Mouse (Mus musculus) cerebellum, postnatal 14 days (tissue): ENCODE results near the gene Ccdc124.
A peak's percentile ranks its signal among the peaks of the same experiment; 100 is the strongest.
"Not testable (repeated sequence)": the region's sequence is repeated elsewhere in the genome, so short reads cannot be mapped to it uniquely, and the experiment has no call there.

Experiments
- DNase-seq, 2 experiments: peaks; one replicate each; pipeline ENCODE4 v3.0.0; 2021; ENCODE audit warnings: mixed read lengths in 2 of 2

Ccdc124 gene

DNA sequence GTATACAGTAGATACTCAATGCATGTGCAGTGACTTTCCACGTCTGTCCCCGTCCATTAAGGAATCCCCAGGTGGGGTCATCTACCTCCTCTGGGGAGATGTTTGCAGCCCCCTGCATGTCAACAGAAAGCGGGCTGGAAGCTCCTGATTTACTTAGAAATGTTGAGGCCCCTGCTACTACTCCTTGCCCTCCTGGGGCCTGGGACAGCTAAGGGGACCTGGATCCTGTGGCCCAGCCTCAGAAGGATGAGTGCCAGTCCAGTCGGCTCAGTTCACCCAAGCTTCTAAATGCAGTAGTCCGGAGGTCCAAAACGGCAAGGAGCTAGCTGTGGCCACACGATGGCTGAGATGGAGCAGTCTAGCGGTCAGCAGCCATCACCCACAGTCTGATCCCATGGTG lies 29.8 kb downstream of the Ccdc124 start:
- DNase-seq: no peak

DNA sequence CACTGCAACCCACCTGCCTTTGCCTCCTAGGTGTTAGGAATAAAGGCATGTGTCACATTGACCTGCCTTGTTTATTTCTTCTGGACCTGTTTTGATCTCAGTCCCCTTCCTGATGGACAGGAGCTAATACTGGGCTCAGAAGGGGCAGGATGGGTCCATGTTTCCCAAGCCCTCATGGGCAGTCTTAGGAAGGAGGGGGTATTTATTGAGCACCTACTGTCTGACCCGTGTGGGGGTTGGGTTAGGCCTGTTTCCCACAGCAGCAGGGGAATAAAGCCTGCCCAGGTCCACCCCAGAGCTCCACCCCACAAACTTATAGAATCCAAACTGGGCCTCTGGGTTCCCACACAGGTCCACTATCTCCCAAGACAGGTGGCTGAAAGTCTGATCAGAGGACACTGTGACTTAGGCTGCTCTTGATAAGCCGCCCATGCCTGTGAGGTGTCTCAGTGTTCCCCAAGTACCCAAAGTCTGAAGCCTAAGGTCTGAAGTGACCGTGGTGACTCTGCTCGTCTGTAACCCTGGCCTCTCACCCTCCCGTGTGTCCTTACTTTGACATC lies 30.4 kb downstream of the Ccdc124 start:
- no peak for DNase-seq

DNA sequence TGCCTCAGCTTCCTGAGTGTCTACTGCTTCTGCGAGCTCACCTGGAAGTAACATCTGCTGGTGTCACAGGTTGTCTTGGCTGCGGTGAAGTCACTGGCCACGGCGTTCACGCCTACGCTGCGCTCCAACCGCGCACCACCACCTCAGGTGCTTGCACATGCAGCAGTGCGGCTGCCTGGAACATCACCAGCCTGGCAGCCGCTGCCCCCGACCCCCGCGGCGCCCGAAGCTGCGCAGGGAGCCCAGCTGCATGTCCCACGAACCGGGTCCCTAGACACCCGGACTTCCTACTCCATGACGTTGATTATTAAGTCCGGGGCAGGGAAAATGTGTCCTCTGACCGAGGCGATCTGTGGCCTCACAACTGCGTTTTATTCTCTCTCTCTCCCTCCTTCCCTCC lies 31.3 kb downstream of the Ccdc124 start:
- DNase-seq: no peak

DNA sequence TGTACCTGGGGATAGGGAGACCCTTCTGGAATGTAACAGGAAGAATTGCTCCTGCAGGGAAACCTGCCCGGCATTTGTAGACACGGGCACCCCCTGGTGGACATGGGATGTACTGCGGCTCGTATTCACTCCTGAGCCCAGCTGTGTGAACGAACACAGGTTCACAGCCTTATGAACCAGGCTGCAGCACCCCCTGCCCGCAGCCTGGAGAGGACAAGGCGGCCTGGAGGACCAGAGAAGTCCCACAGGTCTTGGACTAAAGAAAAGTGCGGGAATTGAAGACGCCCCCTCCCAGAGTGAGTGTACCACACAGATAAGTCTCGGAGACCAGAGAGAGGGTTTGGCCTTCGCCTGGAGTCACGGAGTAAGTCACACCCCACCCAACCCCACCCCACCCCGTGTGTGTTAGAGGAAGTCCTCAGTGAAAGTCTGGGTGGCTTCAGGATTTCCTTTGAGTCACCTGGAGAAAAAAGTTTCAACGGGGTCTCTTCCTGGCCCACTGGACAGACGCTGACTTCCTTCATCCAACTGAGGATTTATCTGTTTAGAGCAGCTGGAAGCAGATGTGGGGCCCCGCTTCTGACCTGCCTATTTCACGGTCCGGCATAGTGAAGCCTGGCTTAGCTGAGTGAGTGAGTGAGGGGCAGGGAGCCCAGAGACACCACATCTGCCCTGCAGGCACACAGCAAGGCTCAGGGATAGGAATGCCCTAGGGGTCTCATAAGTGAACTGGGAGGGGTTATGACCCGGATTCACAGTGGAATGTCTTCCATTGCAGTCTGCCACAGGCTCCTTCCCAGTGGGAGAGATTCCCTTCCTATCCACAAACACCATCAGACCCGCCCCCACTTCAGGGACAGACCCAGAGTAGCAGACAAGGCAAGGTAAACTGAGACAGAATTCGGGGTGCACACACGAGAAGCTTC lies 32.3 kb downstream of the Ccdc124 start:
- peak; percentile 95 to 97 for DNase-seq

DNA sequence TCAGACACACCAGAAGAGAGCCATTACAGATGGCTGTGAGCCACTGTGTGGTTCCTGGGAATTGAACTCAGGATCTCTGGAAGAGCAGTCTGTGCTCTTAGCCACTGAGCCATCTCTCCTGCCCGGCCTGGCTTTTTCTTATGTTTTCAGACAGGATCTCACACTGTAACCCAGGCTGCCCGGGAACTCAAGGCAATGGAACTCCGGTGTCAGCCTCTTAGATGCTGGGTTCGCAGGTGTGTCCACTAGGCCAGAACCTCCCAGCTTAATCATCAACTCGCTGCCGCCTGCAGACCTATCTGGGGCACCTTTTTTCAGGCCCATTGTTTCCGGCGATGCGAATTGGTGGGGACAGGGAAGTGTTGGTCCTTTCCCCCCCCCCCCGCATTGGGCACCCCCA lies 33.1 kb downstream of the Ccdc124 start:
- peak in 1 of 2 experiments; percentile 27 for DNase-seq

DNA sequence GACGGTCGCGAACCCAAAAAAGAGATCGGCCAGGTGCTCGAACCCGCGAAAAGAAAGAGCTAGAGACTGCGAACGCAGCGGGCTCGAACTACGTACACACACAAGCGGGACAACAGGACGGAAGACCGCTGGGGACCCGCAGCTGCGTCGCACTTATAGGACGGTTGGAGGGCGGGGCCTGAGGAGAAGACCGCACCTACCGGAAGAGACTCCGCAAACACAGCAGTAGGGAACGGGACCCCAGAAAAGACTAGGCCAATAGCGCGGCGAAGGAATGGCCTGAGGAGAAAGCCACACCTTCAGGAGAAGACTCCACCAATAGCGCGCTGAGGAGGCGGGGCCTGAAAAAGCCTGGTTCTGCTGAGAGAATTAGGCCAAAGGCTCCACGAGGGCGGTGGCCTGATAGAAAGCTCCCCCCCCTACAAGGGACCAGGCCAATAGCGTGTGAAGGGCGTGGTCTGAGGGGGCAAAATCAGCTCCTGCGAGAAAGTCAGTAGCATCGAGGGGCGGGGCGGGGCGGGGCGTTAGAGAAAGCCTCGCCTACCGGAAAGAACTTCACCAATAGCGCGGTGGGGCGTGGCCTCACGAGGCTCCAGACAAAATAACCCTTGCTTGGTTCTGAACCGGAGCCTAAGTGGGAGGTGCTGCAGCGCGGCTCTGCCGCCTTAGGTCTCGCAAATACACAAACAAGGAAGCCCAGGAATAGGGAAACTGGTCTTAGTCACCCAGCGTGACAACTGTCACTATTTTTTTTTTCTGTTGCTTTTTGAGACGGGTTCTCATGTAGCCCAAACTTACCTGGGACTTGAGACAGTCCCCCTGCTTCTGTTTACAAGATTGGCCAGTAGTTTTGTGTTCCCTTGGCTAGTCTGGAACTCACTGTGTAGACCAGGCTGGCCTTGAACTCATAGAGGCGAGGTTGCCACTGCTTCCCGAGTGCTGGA lies 34.1 kb downstream of the Ccdc124 start, which contains the start of gene Arrdc2:
Gene Arrdc2, minus strand, starts transcription at position 313 of the 944 bp plus-strand sequence.
- peak; percentile 98 for DNase-seq

DNA sequence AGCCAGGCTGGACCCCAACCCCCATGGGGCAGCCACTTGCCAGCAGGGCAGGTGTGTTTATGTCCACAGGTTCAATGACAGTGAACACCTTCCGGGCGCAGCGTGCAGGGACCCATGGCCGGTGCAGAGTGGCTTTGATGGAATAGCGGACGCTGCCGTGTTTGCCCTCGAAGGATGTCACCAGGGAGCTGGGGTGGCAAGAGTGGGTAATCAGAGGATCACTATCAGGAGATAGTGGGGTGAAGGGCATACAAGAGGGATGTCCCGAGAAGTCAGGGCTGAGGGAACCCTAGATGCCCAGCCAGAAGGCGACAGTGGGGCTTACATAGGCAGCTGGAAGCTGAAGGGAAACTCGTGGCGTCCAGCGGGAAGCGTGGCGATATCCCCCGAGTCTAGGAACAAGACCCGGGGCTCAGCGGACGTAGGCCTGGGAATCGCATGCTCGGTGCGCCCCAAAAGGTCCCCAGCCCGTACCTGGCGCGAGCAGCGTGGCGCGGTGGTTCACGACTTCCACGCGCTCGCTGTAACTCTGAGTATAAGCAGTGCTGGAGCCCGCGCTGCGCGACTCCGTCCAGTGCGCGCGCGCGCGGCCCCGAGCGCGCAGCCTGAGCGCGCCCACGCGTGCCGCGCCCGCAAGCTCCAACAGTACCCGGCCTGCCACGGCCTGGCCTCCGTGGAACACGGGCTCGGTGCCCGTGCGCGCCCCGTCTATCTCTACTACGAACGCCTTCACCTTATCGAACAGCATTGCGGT lies 34.9 kb downstream of the Ccdc124 start:
- peak; percentile 42 to 50 for DNase-seq

DNA sequence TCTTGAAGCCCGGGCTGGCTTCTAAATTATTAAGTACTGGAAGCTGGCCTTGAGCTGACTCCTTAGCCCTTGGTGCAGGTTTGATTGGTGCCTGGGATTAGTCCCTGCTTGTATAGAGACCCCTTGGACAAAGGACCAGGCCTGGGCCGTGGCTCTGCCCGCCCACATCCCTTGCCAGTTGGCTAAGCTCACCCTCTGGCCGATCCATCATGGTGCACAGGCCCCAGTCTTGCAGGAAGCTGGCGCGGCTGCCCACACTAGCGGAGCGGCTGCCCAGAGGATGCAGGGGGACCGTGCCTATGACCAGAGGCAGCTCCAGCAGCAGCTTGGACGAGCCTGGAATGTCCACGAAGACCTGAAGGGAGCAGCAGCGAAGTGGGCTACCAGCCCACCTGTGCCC lies 37.1 kb downstream of the Ccdc124 start:
- DNase-seq: peak; percentile 37 to 45

DNA sequence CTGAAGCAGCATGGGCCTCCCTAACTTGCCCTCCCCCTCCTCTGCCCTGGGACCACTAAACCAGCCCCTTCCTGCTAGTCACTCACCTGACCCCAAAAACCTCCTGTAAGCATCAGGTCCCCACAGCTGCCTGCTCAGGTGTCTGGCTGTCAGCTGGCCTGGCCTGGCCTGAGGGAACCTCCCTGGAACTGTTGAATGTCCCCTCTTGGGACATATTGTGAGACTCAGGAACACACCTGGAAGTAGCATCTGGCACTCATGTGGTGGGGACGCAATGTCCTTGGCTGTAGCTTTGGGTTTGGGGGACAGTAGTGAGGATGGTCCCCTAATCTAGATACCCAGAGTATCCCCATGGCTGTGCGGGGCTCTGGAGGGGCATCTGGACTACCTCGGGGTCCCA lies 39.7 kb downstream of the Ccdc124 start:
- DNase-seq: no peak

DNA sequence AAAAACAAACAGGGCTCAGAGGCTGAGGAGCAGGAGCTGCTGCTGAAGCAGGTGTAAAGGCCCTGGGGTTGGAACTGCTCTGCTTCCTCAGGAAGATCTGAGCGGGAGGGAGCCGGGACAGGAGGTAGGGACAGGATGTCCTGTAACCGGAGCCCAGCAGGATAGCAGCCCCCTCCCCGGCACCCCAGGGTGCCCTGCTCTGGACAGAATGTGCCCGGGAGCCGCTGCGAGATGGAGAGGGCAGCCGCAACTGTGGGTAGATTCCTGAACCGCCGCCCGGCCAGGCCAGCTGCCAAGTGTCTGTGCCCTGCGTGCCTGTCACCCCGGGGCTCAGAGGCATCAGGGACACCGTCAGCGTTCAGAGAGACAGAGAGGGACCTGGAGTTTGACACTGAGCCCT lies 40.2 kb downstream of the Ccdc124 start:
- peak; percentile 53 to 70 for DNase-seq

DNA sequence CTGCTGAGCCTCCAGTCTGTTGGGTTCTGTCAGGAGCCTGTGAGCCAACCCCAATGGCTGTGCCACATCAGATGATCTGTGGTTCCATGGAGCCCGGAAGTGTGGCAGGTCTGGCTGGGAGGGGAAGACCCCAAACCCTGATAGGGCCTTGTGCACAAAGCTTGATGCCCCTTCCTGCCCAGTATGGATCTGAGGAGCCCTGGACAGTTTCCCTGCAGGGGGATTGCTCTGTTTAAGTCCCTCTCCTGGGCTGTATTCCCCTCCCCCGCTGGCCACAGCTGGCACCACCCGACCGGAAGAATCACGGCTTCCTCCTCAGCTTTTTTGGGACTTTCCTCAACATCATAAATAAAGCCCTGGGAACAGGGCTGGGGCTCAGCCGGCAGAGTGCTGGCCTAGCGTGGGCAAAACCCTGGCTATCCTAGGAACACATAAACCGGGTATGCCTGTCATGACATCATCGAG lies 40.7 kb downstream of the Ccdc124 start:
- DNase-seq: no peak

DNA sequence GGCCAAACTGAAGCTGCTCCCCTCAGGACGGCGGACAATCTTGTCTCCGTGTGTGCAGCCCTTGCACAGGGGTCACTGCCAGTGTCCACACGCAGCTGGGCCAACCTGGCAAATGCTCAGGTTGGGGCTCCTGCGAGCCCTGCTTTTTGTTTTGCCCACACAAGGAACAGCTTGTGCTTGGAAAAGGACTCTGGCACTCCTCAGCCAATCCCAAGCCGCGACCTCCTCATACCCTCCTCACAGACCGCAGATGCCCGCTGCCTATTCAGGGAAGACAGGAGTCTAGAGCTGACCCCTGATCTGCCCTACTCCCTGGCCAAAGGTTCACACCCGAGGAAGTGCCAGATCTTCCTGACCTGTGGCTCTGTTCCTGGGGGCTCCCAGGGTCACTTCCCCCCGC lies 41.4 kb downstream of the Ccdc124 start:
- DNase-seq: no peak

DNA sequence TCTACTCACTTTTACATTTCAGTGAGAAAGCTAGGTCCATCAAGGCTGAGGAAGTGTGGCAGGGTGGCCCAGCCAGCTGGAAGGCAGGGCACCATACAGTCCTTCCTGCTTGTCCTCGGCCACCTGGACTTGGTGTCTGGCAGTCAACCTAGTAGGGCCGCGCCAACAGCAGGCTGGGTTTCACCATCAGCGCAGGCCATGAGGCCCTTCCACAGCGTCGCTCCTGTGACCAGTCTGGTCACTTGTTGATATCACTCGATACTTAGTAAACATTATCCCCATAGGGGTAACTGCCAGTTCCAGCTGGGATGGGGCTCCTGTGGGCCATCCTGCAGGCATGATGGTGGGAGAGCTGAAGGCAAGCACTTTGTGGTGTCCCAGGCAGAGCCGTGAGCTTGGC lies 42.2 kb downstream of the Ccdc124 start:
- no peak for DNase-seq

DNA sequence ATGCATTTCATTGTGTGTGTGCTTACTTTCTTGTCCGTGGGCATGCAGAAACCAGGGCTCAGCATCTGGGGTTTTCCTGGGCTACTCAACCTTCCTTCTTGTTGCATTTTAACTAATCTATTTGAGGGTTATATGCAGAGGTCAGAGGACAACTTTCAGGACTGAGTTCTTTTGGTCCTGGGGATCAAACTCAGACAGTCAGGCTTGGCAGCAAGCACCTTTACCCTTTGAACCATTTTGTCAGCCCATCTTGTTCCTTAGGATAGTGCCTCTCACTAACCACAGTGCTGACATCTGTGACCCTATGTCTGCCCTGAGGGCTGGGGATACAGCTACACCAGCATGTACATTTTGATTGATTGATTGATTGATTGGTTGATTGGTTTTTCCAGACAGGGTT lies 45.9 kb downstream of the Ccdc124 start:
- DNase-seq: no peak

DNA sequence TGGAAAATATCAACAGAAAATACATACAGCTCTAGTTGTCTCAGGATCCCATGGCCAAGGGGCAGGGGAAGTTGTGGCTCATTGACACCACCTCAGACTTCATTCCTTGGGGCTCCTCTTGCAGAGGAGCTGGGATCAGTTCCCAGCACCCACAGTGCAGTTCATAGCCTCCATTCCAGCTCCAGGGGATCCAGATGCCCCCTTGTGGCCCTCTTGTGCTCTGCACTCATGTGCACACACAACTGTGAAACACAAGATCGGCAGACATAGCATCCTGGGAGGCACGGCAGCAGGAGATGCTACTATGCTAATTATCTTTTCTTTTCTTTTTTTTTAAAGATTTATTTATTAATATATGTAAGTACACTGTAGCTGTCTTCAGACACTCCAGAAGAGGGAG lies 46.7 kb downstream of the Ccdc124 start:
- DNase-seq: no peak

DNA sequence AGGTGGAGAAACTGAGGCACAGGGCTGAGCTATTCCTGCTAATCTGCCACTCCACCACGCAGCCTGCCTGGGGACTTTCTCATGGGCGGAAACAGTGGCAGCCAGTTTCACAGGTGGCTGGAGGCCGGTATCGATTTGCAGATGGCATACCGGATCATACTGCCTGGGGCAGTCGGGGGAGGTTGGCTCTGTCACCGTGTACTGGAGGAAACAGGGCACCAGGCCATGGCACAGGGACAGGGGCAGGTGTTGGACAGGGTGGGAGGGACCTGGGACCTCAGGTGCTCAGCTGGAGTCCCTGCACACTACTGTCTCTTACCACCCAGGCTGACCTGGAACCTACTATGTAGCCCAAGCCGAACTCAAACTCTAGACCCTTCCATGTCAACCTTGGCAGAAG lies 47.9 kb downstream of the Ccdc124 start:
- no peak for DNase-seq

DNA sequence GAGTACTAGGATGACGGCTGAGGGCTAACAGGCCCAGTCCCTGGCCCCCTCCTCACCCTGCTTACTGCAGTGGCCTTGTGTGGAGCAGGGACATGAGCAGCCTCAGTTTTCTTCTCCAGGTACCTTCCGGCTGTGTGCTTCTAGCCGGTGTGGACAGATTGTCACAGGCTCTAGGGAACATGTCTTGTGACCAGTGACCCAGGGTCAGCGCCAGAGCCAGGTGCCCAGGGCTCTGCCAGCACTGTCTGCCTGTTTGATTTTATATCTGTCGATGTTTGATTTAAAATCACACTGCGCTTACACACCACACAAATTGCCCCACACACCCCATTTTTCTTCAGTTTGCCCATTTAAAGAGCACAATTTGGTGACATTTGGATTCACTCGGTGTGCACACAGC lies 49.9 kb downstream of the Ccdc124 start:
- no peak for DNase-seq

DNA sequence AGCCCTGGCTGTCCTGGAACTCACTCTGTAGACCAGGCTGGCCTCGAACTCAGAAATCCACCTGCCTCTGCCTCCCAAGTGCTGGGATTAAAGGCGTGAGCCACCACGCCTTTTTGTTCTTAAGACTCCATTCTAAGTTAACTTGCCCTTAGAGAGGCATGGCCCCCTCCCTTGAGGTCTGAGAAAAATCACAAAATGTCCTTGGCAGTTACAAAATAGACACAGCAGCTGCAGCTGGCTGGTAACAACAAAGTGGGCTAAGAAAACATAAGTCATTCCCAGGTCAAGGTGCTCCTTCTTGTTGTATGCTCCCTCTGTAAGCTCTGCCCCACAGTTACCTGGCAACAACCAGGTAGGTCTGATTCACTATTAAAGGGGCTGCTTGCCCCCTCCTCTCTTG lies 51.1 kb downstream of the Ccdc124 start:
- DNase-seq: not testable (repeated sequence)

DNA sequence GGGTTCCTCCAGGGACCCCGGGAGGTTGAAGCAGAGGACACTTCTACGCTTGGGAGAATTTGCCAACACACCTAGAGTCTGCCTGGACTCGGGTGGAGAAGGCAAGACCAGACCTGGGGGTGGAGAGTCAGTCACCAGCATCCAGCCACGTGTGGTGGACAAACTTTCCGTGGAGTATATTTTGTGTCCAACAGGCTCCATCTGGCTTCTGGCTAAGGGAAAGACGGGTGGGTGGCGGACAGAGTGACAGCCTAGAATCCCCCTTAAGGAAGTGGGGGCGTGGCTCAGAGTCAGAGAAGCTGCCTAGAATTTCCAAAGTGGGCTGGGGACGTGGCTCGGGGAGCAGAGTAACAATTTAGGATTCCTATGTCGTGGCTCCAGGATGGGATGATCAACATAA lies 51.7 kb downstream of the Ccdc124 start:
- no peak for DNase-seq

DNA sequence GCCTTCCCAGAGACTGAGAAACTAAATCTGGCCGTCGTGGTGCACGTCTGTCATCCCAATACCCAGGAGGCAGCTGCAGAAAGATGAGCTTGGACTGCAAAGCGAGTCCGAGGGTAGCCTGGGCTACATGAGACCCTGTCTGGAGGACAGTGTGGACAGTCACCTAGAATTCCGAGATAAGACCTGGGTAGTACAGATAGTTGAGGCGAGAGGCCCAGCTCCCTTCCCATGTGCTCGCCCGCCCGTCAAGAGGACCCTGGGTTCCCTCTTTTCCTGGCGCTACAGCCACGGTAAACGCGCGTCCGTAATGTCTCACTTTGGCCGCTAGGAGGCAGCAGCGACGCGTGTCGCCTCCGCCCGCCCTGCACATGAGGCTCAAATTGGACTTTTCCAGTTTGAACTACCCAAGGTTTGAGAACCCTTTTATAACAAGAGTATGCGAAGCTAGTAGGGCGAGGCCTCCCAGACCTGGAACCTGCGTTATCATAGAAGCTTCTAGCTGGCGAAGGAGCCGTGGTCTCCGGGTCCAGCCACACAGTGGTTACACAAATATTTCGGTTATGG lies 52.3 kb downstream of the Ccdc124 start:
- DNase-seq: peak; percentile 82 to 83

DNA sequence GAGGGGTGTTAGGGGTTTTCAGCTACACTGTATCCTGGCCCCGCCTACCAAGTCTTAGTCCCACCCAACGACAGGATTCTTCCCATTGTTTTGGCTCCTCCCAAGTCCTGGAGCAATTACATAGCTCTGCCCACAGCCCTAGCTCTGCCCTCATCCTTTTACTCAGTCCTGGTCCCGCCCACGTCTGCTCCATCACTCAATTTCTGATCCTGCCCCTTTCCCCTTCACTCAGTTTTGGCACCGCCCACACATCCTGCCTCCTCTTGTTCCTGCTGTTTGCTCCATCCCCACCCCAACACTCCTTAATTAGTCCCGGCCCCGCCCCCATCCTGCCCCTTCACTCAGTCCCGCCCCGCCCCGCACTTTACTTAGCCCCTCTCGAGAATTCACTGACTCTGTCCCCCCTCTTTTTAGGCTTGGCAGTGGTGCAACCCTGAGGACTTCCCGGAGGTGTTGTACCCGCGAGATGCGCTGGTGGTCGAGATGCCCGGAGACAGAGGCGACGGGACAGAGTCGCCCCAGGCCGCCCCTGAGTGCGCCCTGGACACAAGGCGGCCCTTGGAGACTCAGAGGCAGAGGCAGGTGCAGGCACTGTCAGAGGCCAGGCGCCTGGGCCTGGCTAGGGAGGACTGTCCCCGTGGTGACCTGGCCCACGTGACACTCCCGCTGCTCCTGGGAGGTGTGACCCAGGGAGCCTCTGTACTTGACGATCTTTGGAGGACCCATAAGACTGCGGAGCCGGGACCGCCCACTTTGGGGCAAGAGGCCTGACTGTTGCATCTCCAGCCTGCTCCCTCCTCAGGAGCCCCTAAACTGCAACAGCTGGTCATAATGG lies 53.4 kb downstream of the Ccdc124 start:
- no peak for DNase-seq
